In the genomic region with DNA sequence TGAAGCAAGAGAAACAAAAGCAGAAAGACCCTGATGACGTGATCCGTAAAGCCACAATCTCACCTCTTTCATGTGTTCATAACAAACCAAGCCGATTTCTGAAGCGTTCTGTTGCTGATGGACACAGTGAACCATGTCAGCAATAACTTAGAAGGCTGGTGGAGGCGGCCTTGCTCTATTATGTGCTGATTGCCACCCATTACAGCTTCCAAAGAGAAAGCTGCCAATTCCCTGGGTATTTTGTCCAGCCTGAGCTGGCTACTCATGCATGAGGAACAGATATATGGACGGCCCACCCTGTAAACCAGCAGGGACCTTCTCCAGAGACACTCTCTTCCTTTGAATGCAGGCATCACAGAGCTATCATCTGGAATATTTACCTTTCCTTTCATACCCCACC, we compare ENCODE assay signal across 24 mouse cellular contexts.
DNase-seq lines count a peak whose midpoint lies in the region; ATAC-seq and TF ChIP-seq lines count a peak whose summit lies in the region.
"Had no signal": no experiment of that assay in that cellular context is flagged by ENCODE, and none has a peak within 500 bp of the region (broad histone marks: within the 10 kb centered on the region; RNA-seq: fewer than 3 reads in every experiment).

No protein-coding gene starts in this region.

- 91% methylated on average over 6 of the region's 6 CpGs for WGBS in heart, adult 2 months
- WGBS in neural tube, embryonic 13.5 days, result 50% methylated on average over 6 of the region's 6 CpGs
- 48% methylated on average over 6 of the region's 6 CpGs for WGBS in neural tube, embryonic 15.5 days
- WGBS in forebrain, embryonic 14.5 days, result 47% methylated on average over 6 of the region's 6 CpGs
- WGBS in intestine, embryonic 16.5 days, result 87% methylated on average over 6 of the region's 6 CpGs

- H3K9me3 ChIP-seq in neural tube, embryonic 13.5 days, result no peaks in the 10 kb centered on the region
- no peaks in the 10 kb centered on the region for H3K9me3 ChIP-seq in neural tube, embryonic 15.5 days (replicated peaks)
- H3K9me3 ChIP-seq in forebrain, embryonic 14.5 days (replicated peaks; ENCODE audit: control insufficient read depth, low read length), result no peaks in the 10 kb centered on the region
- no peaks in the 10 kb centered on the region for H3K9me3 ChIP-seq in intestine, embryonic 16.5 days (ENCODE audit: control insufficient read depth, low read length)
- H3K9me3 ChIP-seq: embryonic facial prominence, embryonic 12.5 days; heart, embryonic 12.5 days; limb, embryonic 13.5 days; liver, embryonic 12.5 days had no signal

- no peak overlapping the region for H3K4me2 ChIP-seq in neural tube, embryonic 13.5 days
- H3K4me2 ChIP-seq in neural tube, embryonic 15.5 days, result no peak overlapping the region
- no peak overlapping the region for H3K4me2 ChIP-seq in forebrain, embryonic 14.5 days (ENCODE audit: low read length)
- no peak overlapping the region for H3K4me2 ChIP-seq in intestine, embryonic 16.5 days (ENCODE audit: low read depth, low read length)
- H3K4me2 ChIP-seq: embryonic facial prominence, embryonic 12.5 days; heart, embryonic 12.5 days; limb, embryonic 13.5 days; liver, embryonic 12.5 days; midbrain, embryonic 11.5 days had no signal

- H3K79me2 ChIP-seq in heart, adult 2 months (replicated peaks; ENCODE audit: control insufficient read depth, insufficient read depth, low read length), result no peaks in the 10 kb centered on the region; the same call in 1 of the 2 replicates

- no peaks in the 10 kb centered on the region for H3K27me3 ChIP-seq in heart, adult 2 months (ENCODE audit: control insufficient read depth, insufficient read depth, low read length)
- H3K27me3 ChIP-seq in neural tube, embryonic 13.5 days, result no peaks in the 10 kb centered on the region
- no peaks in the 10 kb centered on the region for H3K27me3 ChIP-seq in neural tube, embryonic 15.5 days (replicated peaks)
- no peaks in the 10 kb centered on the region for H3K27me3 ChIP-seq in forebrain, embryonic 14.5 days (replicated peaks; ENCODE audit: control insufficient read depth, insufficient read depth, low read length)
- H3K27me3 ChIP-seq in intestine, embryonic 16.5 days (replicated peaks; ENCODE audit: control insufficient read depth, insufficient read depth, low read length), result no peaks in the 10 kb centered on the region
- H3K27me3 ChIP-seq: embryonic facial prominence, embryonic 12.5 days; heart, embryonic 12.5 days; limb, embryonic 13.5 days; liver, embryonic 12.5 days had no signal

- no peak overlapping the region for H3K4me3 ChIP-seq in heart, adult 2 months
- H3K4me3 ChIP-seq in neural tube, embryonic 13.5 days, result no peak overlapping the region
- H3K4me3 ChIP-seq in neural tube, embryonic 15.5 days (replicated peaks), result no peak overlapping the region
- H3K4me3 ChIP-seq in forebrain, embryonic 14.5 days (ENCODE audit: low read depth, low read length), result no peak overlapping the region
- H3K4me3 ChIP-seq in intestine, embryonic 16.5 days (ENCODE audit: low read length), result no peak overlapping the region
- H3K4me3 ChIP-seq: embryonic facial prominence, embryonic 12.5 days; heart, embryonic 12.5 days; limb, embryonic 13.5 days; liver, embryonic 12.5 days had no signal

- no peak for TF ChIP-seq POLR2A in heart, adult 2 months (IDR thresholded peaks at IDR 0.05; ENCODE audit: insufficient read depth, low read depth, low read length)

- peaks cover 6% of the 10 kb centered on the region for H3K4me1 ChIP-seq in heart, adult 2 months (ENCODE audit: control insufficient read depth, insufficient read depth, low read length)
- peaks cover 44% of the 10 kb centered on the region for H3K4me1 ChIP-seq in neural tube, embryonic 13.5 days (replicated peaks)
- peaks cover 26% of the 10 kb centered on the region for H3K4me1 ChIP-seq in neural tube, embryonic 15.5 days
- peaks cover 25% of the 10 kb centered on the region for H3K4me1 ChIP-seq in forebrain, embryonic 14.5 days (ENCODE audit: control insufficient read depth, insufficient read depth, low read length)
- H3K4me1 ChIP-seq in intestine, embryonic 16.5 days (ENCODE audit: control insufficient read depth, insufficient read depth, low read length), result peaks cover 15% of the 10 kb centered on the region; the same call in 1 of the 2 replicates

- TF ChIP-seq CTCF in heart, adult 2 months (IDR thresholded peaks at IDR 0.05), result peak; percentile 25; the same call in 1 of the 2 replicates

- DNase-seq in heart, adult 2 months, result no peak
- DNase-seq in heart, postnatal 14 days, result no peak
- DNase-seq in forebrain, embryonic 14.5 days (ENCODE audit: low spot score), result peak; percentile 27
- DNase-seq: adrenal gland, postnatal 10 days; cerebellum, postnatal 25 days; gastrocnemius, postnatal 10 days; heart, adult 11 months; heart, postnatal 10 days; kidney, adult 2 months; lung, adult 18-20 months; lung, postnatal 10 days; right cerebral cortex, adult 18-20 months; right cerebral cortex, postnatal 4 days; thymus, postnatal 14 days had no signal

- H3K27ac ChIP-seq in heart, adult 2 months, result no peak overlapping the region
- 0 out of 2 replicates have a peak overlapping the region, but pooled peaks have one; percentile 3 for H3K27ac ChIP-seq in neural tube, embryonic 13.5 days (replicated peaks)
- no peak overlapping the region; the same call in 1 of the 2 replicates for H3K27ac ChIP-seq in neural tube, embryonic 15.5 days (replicated peaks)
- no peak overlapping the region for H3K27ac ChIP-seq in forebrain, embryonic 14.5 days (ENCODE audit: low read depth, low read length)
- no peak overlapping the region for H3K27ac ChIP-seq in intestine, embryonic 16.5 days (ENCODE audit: low read length)
- H3K27ac ChIP-seq: embryonic facial prominence, embryonic 12.5 days; kidney, postnatal 0 days; limb, embryonic 13.5 days; liver, embryonic 12.5 days had no signal

- no peak for ATAC-seq in neural tube, embryonic 13.5 days (ENCODE audit: low read depth)
- ATAC-seq in neural tube, embryonic 15.5 days (ENCODE audit: low FRiP score), result no peak
- ATAC-seq in forebrain, embryonic 14.5 days, result peak; percentile 31; the same call in 1 of the 2 replicates
- ATAC-seq in frontal cortex, adult (ENCODE audit: low TSS enrichment), result no peak
- no peak for ATAC-seq in intestine, embryonic 16.5 days
- ATAC-seq: liver, embryonic 12.5 days had no signal

- intact Hi-C loops in heart, adult 2 months (cut with DNase I), result no loop called here
- intact Hi-C loops in heart, postnatal 14 days (cut with DNase I), result no loop called here

- H3K9ac ChIP-seq in heart, adult 2 months (ENCODE audit: low read depth, low read length), result no peak overlapping the region
- no peak overlapping the region for H3K9ac ChIP-seq in neural tube, embryonic 13.5 days
- no peak overlapping the region for H3K9ac ChIP-seq in neural tube, embryonic 15.5 days (replicated peaks)
- no peak overlapping the region for H3K9ac ChIP-seq in forebrain, embryonic 14.5 days (ENCODE audit: low read length)
- H3K9ac ChIP-seq in intestine, embryonic 16.5 days (ENCODE audit: low read depth, low read length), result no peak overlapping the region
- H3K9ac ChIP-seq: embryonic facial prominence, embryonic 12.5 days; heart, embryonic 12.5 days; limb, embryonic 13.5 days; liver, embryonic 12.5 days had no signal

- H3K36me3 ChIP-seq in heart, adult 2 months (ENCODE audit: control insufficient read depth, insufficient read depth, low read length), result peaks cover 2% of the 10 kb centered on the region
- peaks cover 11% of the 10 kb centered on the region; the same call in 1 of the 2 replicates for H3K36me3 ChIP-seq in neural tube, embryonic 13.5 days
- H3K36me3 ChIP-seq in neural tube, embryonic 15.5 days, result no peaks in the 10 kb centered on the region
- H3K36me3 ChIP-seq in forebrain, embryonic 14.5 days (ENCODE audit: control insufficient read depth, insufficient read depth, low read length), result peaks cover 17% of the 10 kb centered on the region; the same call in 1 of the 2 replicates
- H3K36me3 ChIP-seq in intestine, embryonic 16.5 days (ENCODE audit: control insufficient read depth, insufficient read depth, low read length), result peaks cover 7% of the 10 kb centered on the region; the same call in 1 of the 2 replicates

- TF ChIP-seq EP300 in heart, adult 2 months (IDR thresholded peaks at IDR 0.05; ENCODE audit: insufficient read depth, low read depth, low read length), result no peak
